Mouse (Mus musculus) testis, adult 10 weeks (tissue): Measurements from ENCODE around the gene Pi16. TPM values are rescaled to one million over a fixed set of nuclear protein-coding genes. Genes with fewer than 3 reads are reported as not detected.

ENCODE experiments used
- polyA plus RNA-seq: library from polyadenylated mRNA; stranded (reverse); fragments of 350-450 nt; fragmentation: Illumina TruSeq; extraction: RNeasy Lipid Tissue Mini Kit (QIAGEN cat#74804); gene quantifications from one replicate; pipeline ENCODE4 v1.2.3, GENCODE M21; 2014; ENCODE audit warnings: low read depth, low replicate concordance

Gene Pi16
- 0.22 TPM for polyA plus RNA-seq

GRCm38 (mm10) chr17:29317380-29317779 is at the start of gene Pi16:
Gene Pi16 (plus strand): TSS chr17:29317680.

GRCm38 (mm10) chr17:29268682-29269348 is 48.7 kb upstream of the Pi16 start, which contains the start of gene BC004004:
Gene BC004004 (plus strand): TSS chr17:29268788.

GRCm38 (mm10) chr17:29347645-29348256 is 30.3 kb downstream of the Pi16 start, which contains the start of gene Mtch1:
Gene Mtch1 (minus strand): TSS chr17:29347934.

GRCm38 (mm10) chr17:29360761-29361221 is 43.3 kb downstream of the Pi16 start, which contains the start of gene Fgd2:
Gene Fgd2 (plus strand): TSS chr17:29360914.

Other genes starting within 250 kb of the Pi16 start
- 3.9 TPM for gene Cdkn1a, start 226.7 kb upstream of the Pi16 start, polyA plus RNA-seq
- gene Rab44, start 203.5 kb upstream of the Pi16 start, polyA plus RNA-seq = not detected
- 2.0 TPM for gene Cpne5, start 79.5 kb upstream of the Pi16 start, polyA plus RNA-seq
- gene Ppil1, start 53.5 kb upstream of the Pi16 start, polyA plus RNA-seq = 9.2 TPM
- gene BC004004, start 48.9 kb upstream of the Pi16 start, polyA plus RNA-seq = 37.5 TPM
- gene Mtch1, start 30.3 kb downstream of the Pi16 start, polyA plus RNA-seq = 1.7 TPM
- 2.0 TPM for gene Fgd2, start 43.2 kb downstream of the Pi16 start, polyA plus RNA-seq
- gene Pim1, start 173.1 kb downstream of the Pi16 start, polyA plus RNA-seq = 23.0 TPM
- gene Gm17657, start 232.0 kb downstream of the Pi16 start, polyA plus RNA-seq = 1.3 TPM
- gene Tbc1d22b, start 232.1 kb downstream of the Pi16 start, polyA plus RNA-seq = 4.2 TPM
- 31.3 TPM for gene Tmem217, start 234.7 kb downstream of the Pi16 start, polyA plus RNA-seq